ENCODE assay signal across 19 mouse cellular contexts in the genomic region with DNA sequence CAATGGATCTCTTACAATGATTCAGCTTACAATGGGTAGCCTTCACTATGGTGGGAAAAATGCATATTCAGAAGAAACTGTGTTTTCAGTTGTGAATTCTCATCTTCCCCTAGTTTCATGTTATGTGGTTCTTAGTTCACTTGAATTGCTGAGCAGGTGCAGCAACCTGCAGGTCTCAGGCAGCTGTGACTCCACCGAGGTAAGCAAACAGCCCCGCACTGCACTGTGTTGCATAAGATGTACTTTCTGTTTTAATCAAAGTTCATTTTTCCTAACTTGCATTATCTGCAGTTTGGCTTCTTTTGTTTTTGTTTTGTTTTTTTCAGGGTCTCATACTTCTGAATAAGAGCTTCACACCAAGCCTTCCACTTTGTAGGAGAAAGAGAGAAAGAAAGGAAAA.
"Had no signal": no experiment of that assay in that cellular context is flagged by ENCODE, and none has a peak within 500 bp of the region (broad histone marks: within the 10 kb centered on the region; RNA-seq: fewer than 3 reads in every experiment).

No protein-coding gene starts in this region.

- H3K27ac ChIP-seq: hindbrain, postnatal 0 days; left cerebral cortex, adult 2 months; liver, embryonic 14.5 days; midbrain, embryonic 10.5 days; midbrain, embryonic 13.5 days; neural tube, embryonic 13.5 days; stomach, embryonic 15.5 days had no signal

- H3K4me3 ChIP-seq: left cerebral cortex, adult 2 months; megakaryocyte, embryonic 14.5 days; midbrain, embryonic 10.5 days; midbrain, embryonic 13.5 days; myocyte; neural tube, embryonic 13.5 days; stomach, embryonic 15.5 days had no signal

- H3K4me1 ChIP-seq: megakaryocyte, embryonic 14.5 days; midbrain, embryonic 10.5 days; midbrain, embryonic 13.5 days; neural tube, embryonic 13.5 days; stomach, embryonic 15.5 days had no signal

- H3K36me3 ChIP-seq: midbrain, embryonic 10.5 days; midbrain, embryonic 13.5 days; neural tube, embryonic 13.5 days; stomach, embryonic 15.5 days had no signal

- H3K9me3 ChIP-seq: midbrain, embryonic 10.5 days; midbrain, embryonic 13.5 days; neural tube, embryonic 13.5 days; stomach, embryonic 15.5 days had no signal

- H3K4me2 ChIP-seq: midbrain, embryonic 13.5 days; neural tube, embryonic 13.5 days; stomach, embryonic 15.5 days had no signal

- H3K9ac ChIP-seq: liver, embryonic 14.5 days; midbrain, embryonic 13.5 days; neural tube, embryonic 13.5 days; stomach, embryonic 15.5 days had no signal

- ATAC-seq: hindbrain, postnatal 0 days; inflammation-experienced regulatory T-cells, adult 6 months; midbrain, embryonic 13.5 days; midbrain, embryonic 16.5 days had no signal

- DNase-seq: kidney, adult 11 months; kidney, postnatal 14 days; layer of hippocampus, postnatal 36 days; lung, adult 2 months; retina, postnatal 1 day; right cerebral cortex, postnatal 25 days; spleen, adult 18-20 months; thymus, postnatal 25 days had no signal

- H3K27me3 ChIP-seq: megakaryocyte, embryonic 14.5 days; midbrain, embryonic 13.5 days; neural tube, embryonic 13.5 days; stomach, embryonic 15.5 days had no signal
